Comparison of ENCODE assay signal across 12 mouse cellular contexts in the genomic region with DNA sequence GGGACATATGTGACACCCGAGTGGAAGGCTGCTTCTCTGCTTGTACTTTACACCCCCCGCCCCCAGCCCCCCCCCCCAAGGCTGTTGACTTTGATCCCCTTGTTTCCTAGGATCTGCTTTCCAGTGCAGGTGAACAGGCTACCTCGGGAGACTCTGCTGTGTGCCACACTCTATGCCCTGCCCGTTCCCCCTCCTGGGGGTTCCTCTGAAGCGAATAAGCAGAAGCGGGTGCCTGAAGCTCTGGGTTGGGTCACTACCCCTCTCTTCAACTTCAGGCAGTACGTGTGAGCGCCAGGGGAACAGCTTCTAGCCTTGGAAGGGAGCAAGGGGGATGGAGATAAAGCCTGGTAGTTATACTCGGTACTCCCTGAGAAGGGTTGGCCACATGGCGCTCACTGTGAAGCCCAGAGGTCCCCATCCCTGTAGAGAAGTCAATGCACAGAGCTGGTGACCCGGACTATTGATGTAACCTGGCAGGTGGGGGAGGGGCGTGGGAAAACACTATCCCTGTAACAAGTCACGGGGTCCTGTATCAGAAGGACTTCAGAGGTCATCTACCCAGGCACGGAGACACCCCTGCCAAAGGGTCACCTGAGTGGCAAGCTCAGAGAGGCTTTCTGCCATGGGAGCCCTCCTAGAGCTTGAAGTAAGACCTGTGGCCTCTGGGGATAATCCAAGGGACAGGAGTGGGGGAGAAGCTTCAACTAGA. TPM values are rescaled to one million over a fixed set of nuclear protein-coding genes. Genes with fewer than 3 reads are reported as not detected.
A peak's percentile ranks its signal among the peaks of the same experiment; 100 is the strongest.
DNase-seq lines count a peak whose midpoint lies in the region; ATAC-seq and TF ChIP-seq lines count a peak whose summit lies in the region.
"Had no signal": no experiment of that assay in that cellular context is flagged by ENCODE, and none has a peak within 500 bp of the region (broad histone marks: within the 10 kb centered on the region; RNA-seq: fewer than 3 reads in every experiment).

No protein-coding gene starts in this region.

- H3K4me1 ChIP-seq in heart, embryonic 13.5 days: peaks cover 36% of the 10 kb centered on the region
- H3K4me1 ChIP-seq in CH12.LX (ENCODE audit: control insufficient read depth in 1 of 2, insufficient read depth in 2 of 2): peaks cover 47 to 82% of the 10 kb centered on the region in 2 experiments
- H3K4me1 ChIP-seq in heart, embryonic 15.5 days (replicated peaks): peaks cover 32% of the 10 kb centered on the region
- no peaks in the 10 kb centered on the region for H3K4me1 ChIP-seq in cerebellum, adult 2 months (ENCODE audit: control insufficient read depth, insufficient read depth, low read length)

- 75% methylated on average over 14 of the region's 14 CpGs for WGBS in heart, embryonic 13.5 days
- 73% methylated on average over 14 of the region's 14 CpGs for WGBS in heart, embryonic 15.5 days
- WGBS in cerebellum, adult 2 months: 80% methylated on average over 14 of the region's 14 CpGs

- H3K9me3 ChIP-seq in heart, embryonic 13.5 days: no peaks in the 10 kb centered on the region
- no peaks in the 10 kb centered on the region for H3K9me3 ChIP-seq in CH12.LX (replicated peaks; ENCODE audit: low read length)
- H3K9me3 ChIP-seq in heart, embryonic 15.5 days (replicated peaks): no peaks in the 10 kb centered on the region
- H3K9me3 ChIP-seq: midbrain, embryonic 12.5 days had no signal

- TF ChIP-seq RAD21 in CH12.LX (IDR thresholded peaks at IDR 0.05; ENCODE audit: low read depth, low read length): no peak

- dilution Hi-C loops in CH12.LX (cut with MboI; ENCODE audit: extremely low pct_ligation_motif_present, extremely low pct_unique_long_range_greater_than_20kb, low sequenced_read_pairs): no loop called here

- H3K27ac ChIP-seq in heart, embryonic 13.5 days (replicated peaks): peak overlapping the region; percentile 84
- H3K27ac ChIP-seq in CH12.LX (ENCODE audit: insufficient read depth, low read depth): peak overlapping the region; percentile 100
- peak overlapping the region; percentile 86 for H3K27ac ChIP-seq in heart, embryonic 15.5 days
- no peak overlapping the region for H3K27ac ChIP-seq in cerebellum, adult 2 months (ENCODE audit: insufficient read depth, low read length)

- in situ Hi-C loops in CH12.LX (cut with MboI; ENCODE audit: low pct_ligation_motif_present, low pct_unique_long_range_greater_than_20kb, low sequenced_read_pairs): loop anchor here (5.0 kb wide), 1 partner anchor 33 kb away; no protein-coding TSS in a partner anchor

- no peak for TF ChIP-seq CTCF in CH12.LX (conservative IDR thresholded peaks at IDR 0.05 in 1 of 2, IDR thresholded peaks at IDR 0.05 in 1 of 2; ENCODE audit: low read depth in 2 of 2, low read length in 2 of 2)
- TF ChIP-seq CTCF in cerebellum, adult 2 months (IDR thresholded peaks at IDR 0.05; ENCODE audit: borderline replicate concordance, insufficient read depth, low read depth, low read length): no peak

- DNase-seq in heart, adult 8-10 months (ENCODE audit: low spot score): no peak
- no peak for DNase-seq in CH12.LX (ENCODE audit: extremely low read depth)
- no peak for DNase-seq in embryo, embryonic 10.5 days (ENCODE audit: low spot score)
- no peak for DNase-seq in cerebellum, adult 2 months
- DNase-seq in cerebellum, adult 9-11 months: no peak
- DNase-seq: cerebellum, adult 8-10 months; gastrocnemius, postnatal 36 days; left cerebral cortex, postnatal 4 days had no signal

- TF ChIP-seq POLR2A in CH12.LX (IDR thresholded peaks at IDR 0.05; ENCODE audit: low read depth, low read length): no peak
- no peak for TF ChIP-seq POLR2A in myocyte (IDR thresholded peaks at IDR 0.05; ENCODE audit: insufficient read length, low read depth)
- no peak for TF ChIP-seq POLR2A in cerebellum, adult 2 months (IDR thresholded peaks at IDR 0.05; ENCODE audit: borderline replicate concordance, insufficient read depth, low read length)

- ATAC-seq in heart, embryonic 13.5 days (ENCODE audit: extremely low read depth, insufficient number of reproducible peaks, low FRiP score, low TSS enrichment): no peak
- no peak for ATAC-seq in heart, embryonic 15.5 days (replicated peaks; ENCODE audit: insufficient number of reproducible peaks, insufficient read depth, low FRiP score, low read depth)

- H3K4me2 ChIP-seq in heart, embryonic 13.5 days: peak overlapping the region; percentile 50; the same call in 1 of the 2 replicates
- peak overlapping the region; percentile 65 for H3K4me2 ChIP-seq in CH12.LX (ENCODE audit: insufficient read depth, low read depth, poor library complexity, severe bottlenecking)
- peak overlapping the region; percentile 57; the same call in 1 of the 2 replicates for H3K4me2 ChIP-seq in heart, embryonic 15.5 days
- H3K4me2 ChIP-seq in myocyte (ENCODE audit: low read depth): peak overlapping the region; percentile 42
- H3K4me2 ChIP-seq: midbrain, embryonic 12.5 days had no signal

- H3K79me2 ChIP-seq in CH12.LX (replicated peaks; ENCODE audit: control insufficient read depth, extremely low read depth, insufficient read depth, poor library complexity, severe bottlenecking) (no peaks in the 10 kb centered on the region), myocyte (ENCODE audit: control insufficient read depth, insufficient read depth) (no peaks in the 10 kb centered on the region)

- H3K4me3 ChIP-seq in heart, embryonic 13.5 days: no peak overlapping the region
- H3K4me3 ChIP-seq in CH12.LX (replicated peaks in 1 of 3; ENCODE audit: low read depth in 2 of 3, low read length in 2 of 3, poor library complexity in 1 of 3): no peak overlapping the region
- H3K4me3 ChIP-seq in heart, embryonic 15.5 days: no peak overlapping the region
- H3K4me3 ChIP-seq in myocyte: no peak overlapping the region
- no peak overlapping the region for H3K4me3 ChIP-seq in cerebellum, adult 2 months (replicated peaks; ENCODE audit: insufficient read depth, low read depth, low read length)
- H3K4me3 ChIP-seq: midbrain, embryonic 12.5 days had no signal

- H3ac ChIP-seq in myocyte (ENCODE audit: control insufficient read depth, insufficient read length): no peak overlapping the region

- H3K27me3 ChIP-seq in heart, embryonic 13.5 days (replicated peaks): no peaks in the 10 kb centered on the region
- H3K27me3 ChIP-seq in CH12.LX (replicated peaks): no peaks in the 10 kb centered on the region
- H3K27me3 ChIP-seq in heart, embryonic 15.5 days: no peaks in the 10 kb centered on the region
- peaks cover 7% of the 10 kb centered on the region for H3K27me3 ChIP-seq in myocyte (ENCODE audit: control insufficient read depth, insufficient read depth, insufficient read length)
- no peaks in the 10 kb centered on the region for H3K27me3 ChIP-seq in cerebellum, adult 2 months (ENCODE audit: control insufficient read depth, insufficient read depth, low read length)
- H3K27me3 ChIP-seq: midbrain, embryonic 12.5 days had no signal

- H3K9ac ChIP-seq in heart, embryonic 13.5 days: peak overlapping the region; percentile 74
- peak overlapping the region; percentile 49 for H3K9ac ChIP-seq in CH12.LX (ENCODE audit: insufficient read depth, low read depth)
- H3K9ac ChIP-seq in heart, embryonic 15.5 days: no peak overlapping the region
- H3K9ac ChIP-seq: midbrain, embryonic 12.5 days had no signal

- peaks cover 77% of the 10 kb centered on the region for H3K36me3 ChIP-seq in heart, embryonic 13.5 days
- H3K36me3 ChIP-seq in CH12.LX (replicated peaks in 1 of 2; ENCODE audit: control insufficient read depth in 1 of 2, insufficient read depth in 1 of 2, low read length in 1 of 2) (peaks cover 47 to 74% of the 10 kb centered on the region in 2 experiments), myocyte (ENCODE audit: control insufficient read depth, insufficient read depth) (no peaks in the 10 kb centered on the region)
- H3K36me3 ChIP-seq in heart, embryonic 15.5 days: peaks cover 35% of the 10 kb centered on the region

- TF ChIP-seq EP300 in CH12.LX (IDR thresholded peaks at IDR 0.05; ENCODE audit: low read length): no peak

TF ChIP-seq in CH12.LX, 34 proteins besides CTCF, POLR2A, EP300 and RAD21 (continues in another document):
- TF ChIP-seq MEF2A (IDR thresholded peaks at IDR 0.05; ENCODE audit: borderline replicate concordance, low read depth, low read length) (no peak), NELFE (IDR thresholded peaks at IDR 0.05; ENCODE audit: low read depth, low read length) (no peak), KAT2A (IDR thresholded peaks at IDR 0.05; ENCODE audit: insufficient replicate concordance, low read length) (no peak)

TF ChIP-seq in myocyte, 11 proteins besides CTCF, POLR2A, EP300 and RAD21 (continues in another document):
- no peak for TF ChIP-seq TCF12 (IDR thresholded peaks at IDR 0.05; ENCODE audit: insufficient read depth, poor library complexity, severe bottlenecking)
- no peak for TF ChIP-seq E2F4 (IDR thresholded peaks at IDR 0.05; ENCODE audit: insufficient read depth)
- TF ChIP-seq MAX (IDR thresholded peaks at IDR 0.05; ENCODE audit: low read depth): no peak
- no peak for TF ChIP-seq POLR2AphosphoS2 (IDR thresholded peaks at IDR 0.05; ENCODE audit: insufficient read length, low read depth)

RNA-seq across cellular contexts. Expression of a gene that starts 39.4 kb away (rescaled TPM):
- 8.5 and 9.5 TPM in 2 replicates for polyA plus RNA-seq in heart, embryonic 13.5 days (2015; fragmentation: Nextera tagmentation; extraction: Ambion mirVana)
- 10 to 100 TPM; 19.2 to 20.8 (median 19.9) TPM for total RNA-seq in heart, adult 8-10 months (2022)
- total RNA-seq in CH12.LX (2012; rRNA removed) (15.9 and 16.5 TPM in 2 replicates), CH12.LX (2014; rRNA removed) (7.2 and 8.7 TPM in 2 replicates)
- polyA plus RNA-seq in CH12.LX (2012; ENCODE audit: insufficient read length, low read depth) (9.2 and 12.0 TPM in 2 replicates), myocyte (2012; fragmentation: generic; extraction: Trizol) (1.8 TPM)
- 8.0 and 9.7 TPM in 2 replicates for polyA plus RNA-seq in heart, embryonic 15.5 days (2015; fragmentation: Nextera tagmentation; extraction: Ambion mirVana)
- 12.9 and 15.5 TPM in 2 replicates for polyA plus RNA-seq in cerebellum, adult 2 months (2012; rRNA removed)

RNA-seq across cellular contexts. Expression of a gene that starts 46.1 kb away (rescaled TPM):
- polyA plus RNA-seq in heart, embryonic 13.5 days (2015; fragmentation: Nextera tagmentation; extraction: Ambion mirVana): 24.2 and 24.8 TPM in 2 replicates
- 10 to 100 TPM; 20.8 to 24.3 (median 21.7) TPM for total RNA-seq in heart, adult 8-10 months (2022)
- total RNA-seq in CH12.LX (2012; rRNA removed): 47.6 and 50.6 TPM in 2 replicates
- total RNA-seq in CH12.LX (2014; rRNA removed): 46.7 and 47.5 TPM in 2 replicates
- 31.4 and 33.1 TPM in 2 replicates for polyA plus RNA-seq in CH12.LX (2012; ENCODE audit: insufficient read length, low read depth)
- polyA plus RNA-seq in heart, embryonic 15.5 days (2015; fragmentation: Nextera tagmentation; extraction: Ambion mirVana): 20.2 and 24.3 TPM in 2 replicates
- polyA plus RNA-seq in myocyte (2012; fragmentation: generic; extraction: Trizol): 30.9 TPM
- 31.7 and 32.1 TPM in 2 replicates for polyA plus RNA-seq in cerebellum, adult 2 months (2012; rRNA removed)

RNA-seq across cellular contexts. Expression of a gene that starts 54.5 kb away (rescaled TPM):
- 19.2 and 23.4 TPM in 2 replicates for polyA plus RNA-seq in heart, embryonic 13.5 days (2015; fragmentation: Nextera tagmentation; extraction: Ambion mirVana)
- 10 to 100 TPM; 19.5 to 30.7 (median 22.6) TPM for total RNA-seq in heart, adult 8-10 months (2022)
- total RNA-seq in CH12.LX (2012; rRNA removed) (84.5 and 107 TPM in 2 replicates), CH12.LX (2014; rRNA removed) (66.5 and 68.3 TPM in 2 replicates)
- polyA plus RNA-seq in CH12.LX (2012; ENCODE audit: insufficient read length, low read depth) (78.9 and 79.0 TPM in 2 replicates), myocyte (2012; fragmentation: generic; extraction: Trizol) (11.5 TPM)
- 22.2 and 27.3 TPM in 2 replicates for polyA plus RNA-seq in heart, embryonic 15.5 days (2015; fragmentation: Nextera tagmentation; extraction: Ambion mirVana)
- polyA plus RNA-seq in cerebellum, adult 2 months (2012; rRNA removed): 76.2 and 77.8 TPM in 2 replicates
